Mouse (Mus musculus) erythroblast, embryonic 14.5 days (primary cell): Measurements from ENCODE around the gene Neurl1b. TPM values are rescaled to one million over a fixed set of nuclear protein-coding genes. Genes with fewer than 3 reads are reported as not detected.

Experiments used
- H3K27me3 ChIP-seq: 2 replicates; pipeline ENCODE4 v1.6.1; 2012; ENCODE audit warnings: inconsistent platforms; ENCODE audit not compliant: control insufficient read depth
- H3K36me3 ChIP-seq: 2 replicates; pipeline ENCODE4 v1.6.1; 2012; ENCODE audit warnings: mild to moderate bottlenecking, inconsistent platforms; ENCODE audit not compliant: control insufficient read depth
- H3K4me1 ChIP-seq: 2 replicates; pipeline ENCODE4 v1.6.1; 2012; ENCODE audit warnings: inconsistent platforms; ENCODE audit not compliant: control insufficient read depth
- H3K4me3 ChIP-seq: replicated peaks from 2 replicates; pipeline ENCODE3; 2012; ENCODE audit warnings: moderate library complexity, mild to moderate bottlenecking, inconsistent platforms
- H3K9me3 ChIP-seq: 2 replicates; pipeline ENCODE4 v1.6.1; 2012; ENCODE audit warnings: low read length, inconsistent platforms, mixed read lengths; ENCODE audit not compliant: control insufficient read depth
- GATA1 ChIP-seq: IDR thresholded peaks from 2 replicates; pipeline ENCODE4 v1.6.1; 2012; ENCODE audit warnings: low read length, inconsistent platforms, mixed read lengths
- TAL1 ChIP-seq: IDR thresholded peaks from 3 replicates; pipeline ENCODE4 v1.6.1; 2012; ENCODE audit warnings: low read length, inconsistent platforms, mixed read lengths
- polyA plus RNA-seq: library from polyadenylated mRNA; stranded (reverse); fragments of >175 nt; gene quantifications from 2 replicates; pipeline ENCODE4 v1.2.3, GENCODE M21; 2012

Gene Neurl1b
- polyA plus RNA-seq, 1 experiment, result not detected

- Histone ChIP-seq H3K36me3 (no peaks in the 10 kb centered on the region), H3K4me3 (no peak overlapping the region), H3K27me3 (no peaks in the 10 kb centered on the region; the same call in 1 of the 2 replicates), H3K9me3 (peaks cover 26% of the 10 kb centered on the region), H3K4me1 (no peaks in the 10 kb centered on the region)
- TF ChIP-seq GATA1 (no peak), TAL1 (no peak)
Observed at GRCm38 (mm10) chr17:26492246-26492645, 77.6 kb downstream of the Neurl1b start.

GRCm38 (mm10) chr17:26494642-26495468 is 80.2 kb downstream of the Neurl1b start:
- Histone ChIP-seq H3K36me3 (no peaks in the 10 kb centered on the region), H3K9me3 (peaks cover 26% of the 10 kb centered on the region), H3K4me3 (no peak overlapping the region), H3K4me1 (no peaks in the 10 kb centered on the region), H3K27me3 (no peaks in the 10 kb centered on the region; the same call in none of the 2 replicates)
- TF ChIP-seq GATA1 (no peak), TAL1 (no peak)

Other genes starting within 250 kb of the Neurl1b start
- gene Pdia2, start 215.7 kb upstream of the Neurl1b start, polyA plus RNA-seq, result 25.5 and 26.9 TPM in 2 replicates
- gene Rgs11, start 211.9 kb upstream of the Neurl1b start, polyA plus RNA-seq, result 0.03 and 0.06 TPM in 2 replicates
- gene Arhgdig, start 207.0 kb upstream of the Neurl1b start, polyA plus RNA-seq, result 4.3 and 5.1 TPM in 2 replicates
- 0.09 and 0.15 TPM in 2 replicates for gene Fam234a, start 170.6 kb upstream of the Neurl1b start, polyA plus RNA-seq
- gene Luc7l, start 161.9 kb upstream of the Neurl1b start, polyA plus RNA-seq, result 2.9 and 3.2 TPM in 2 replicates
- 0.23 and 0.28 TPM in 2 replicates for gene Ergic1, start 146.7 kb downstream of the Neurl1b start, polyA plus RNA-seq
- 107 and 129 TPM in 2 replicates for gene Dusp1, start 147.3 kb downstream of the Neurl1b start, polyA plus RNA-seq
- 1.1 and 2.3 TPM in 2 replicates for gene Atp6v0e, start 248.4 kb downstream of the Neurl1b start, polyA plus RNA-seq